Comparison of ENCODE assay signal across 8 mouse cellular contexts in the genomic region with DNA sequence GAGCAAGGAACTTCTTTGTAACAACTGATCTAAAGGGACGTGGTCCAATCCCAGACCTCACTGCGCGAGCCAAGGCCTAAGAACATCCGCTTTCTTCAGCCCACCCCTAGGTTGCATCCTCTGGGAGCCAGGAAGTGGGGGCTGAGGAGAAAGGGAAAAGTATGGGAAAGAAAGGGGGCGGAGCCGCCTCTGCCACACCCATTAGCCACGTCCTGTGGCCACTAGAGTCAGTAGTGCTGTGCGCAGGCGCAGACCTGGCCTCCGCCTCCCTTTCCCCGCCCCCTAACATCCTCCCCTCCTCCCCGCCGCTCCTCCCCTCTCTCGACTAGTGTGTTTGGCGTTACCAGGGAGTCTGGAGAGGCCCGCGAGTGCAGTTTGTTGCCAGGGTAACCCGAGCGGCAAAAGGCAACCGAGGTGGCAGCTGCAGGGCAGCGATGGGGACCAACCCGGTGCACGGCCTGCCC. TPM values are rescaled to one million over a fixed set of nuclear protein-coding genes. Genes with fewer than 3 reads are reported as not detected.
DNase-seq lines count a peak whose midpoint lies in the region; ATAC-seq and TF ChIP-seq lines count a peak whose summit lies in the region.

A gene (plus strand): TSS at position 327 of the 464 bp plus-strand sequence.

- no peak within 1 kb of the TSS for H3K4me3 ChIP-seq in C2C12 (ENCODE audit: insufficient read depth, poor library complexity, severe bottlenecking)
- peak within 1 kb of the TSS; percentile 60 for H3K4me3 ChIP-seq in erythroblast, embryonic 14.5 days (replicated peaks)
- H3K4me3 ChIP-seq in heart, embryonic 11.5 days (ENCODE audit: low read depth, low read length) = peak within 1 kb of the TSS; percentile 57
- peak within 1 kb of the TSS; percentile 66 for H3K4me3 ChIP-seq in kidney, embryonic 15.5 days (replicated peaks)
- H3K4me3 ChIP-seq in limb, embryonic 15.5 days = peak within 1 kb of the TSS; percentile 67
- H3K4me3 ChIP-seq in midbrain, postnatal 0 days (ENCODE audit: low read depth, low read length) = peak within 1 kb of the TSS; percentile 50

- H3K79me3 ChIP-seq in C2C12 (ENCODE audit: low read depth) = no peaks in the 10 kb centered on the region

- ATAC-seq in heart, embryonic 11.5 days (replicated peaks; ENCODE audit: insufficient number of reproducible peaks, low FRiP score, low TSS enrichment) = peak; percentile 94
- ATAC-seq in kidney, embryonic 15.5 days (replicated peaks; ENCODE audit: low FRiP score) = peak; percentile 98
- ATAC-seq in limb, embryonic 15.5 days (ENCODE audit: insufficient number of reproducible peaks, low FRiP score, low TSS enrichment, low read depth) = peak; percentile 98
- peak; percentile 98 for ATAC-seq in midbrain, postnatal 0 days (ENCODE audit: low FRiP score)

- peaks cover 12% of the 10 kb centered on the region for H3K4me1 ChIP-seq in erythroblast, embryonic 14.5 days (ENCODE audit: control insufficient read depth)
- H3K4me1 ChIP-seq in heart, embryonic 11.5 days (ENCODE audit: control insufficient read depth, insufficient read depth, low read length) = peaks cover 3% of the 10 kb centered on the region; the same call in 1 of the 2 replicates
- H3K4me1 ChIP-seq in kidney, embryonic 15.5 days = peaks cover 12% of the 10 kb centered on the region
- H3K4me1 ChIP-seq in limb, embryonic 15.5 days = peaks cover 11% of the 10 kb centered on the region
- H3K4me1 ChIP-seq in midbrain, postnatal 0 days (ENCODE audit: insufficient read depth, low read length) = no peaks in the 10 kb centered on the region

- peak within 1 kb of the TSS; percentile 84 for H3K4me2 ChIP-seq in heart, embryonic 11.5 days
- peak within 1 kb of the TSS; percentile 86 for H3K4me2 ChIP-seq in kidney, embryonic 15.5 days
- H3K4me2 ChIP-seq in limb, embryonic 15.5 days = peak within 1 kb of the TSS; percentile 74
- peak within 1 kb of the TSS; percentile 73 for H3K4me2 ChIP-seq in midbrain, postnatal 0 days (ENCODE audit: low read depth, low read length, poor library complexity, severe bottlenecking)

- H3K9me3 ChIP-seq in erythroblast, embryonic 14.5 days (ENCODE audit: control insufficient read depth, low read length) = no peaks in the 10 kb centered on the region
- H3K9me3 ChIP-seq in heart, embryonic 11.5 days (replicated peaks; ENCODE audit: control insufficient read depth, low read length) = no peaks in the 10 kb centered on the region
- no peaks in the 10 kb centered on the region for H3K9me3 ChIP-seq in kidney, embryonic 15.5 days (replicated peaks)
- no peaks in the 10 kb centered on the region for H3K9me3 ChIP-seq in limb, embryonic 15.5 days
- no peaks in the 10 kb centered on the region for H3K9me3 ChIP-seq in midbrain, postnatal 0 days (ENCODE audit: low read length)

- H3K27ac ChIP-seq in heart, embryonic 11.5 days (ENCODE audit: low read depth, low read length) = 0 out of 2 replicates have a peak within 1 kb of the TSS, but pooled peaks have one; percentile 50
- H3K27ac ChIP-seq in kidney, embryonic 15.5 days = peak within 1 kb of the TSS; percentile 73
- peak within 1 kb of the TSS; percentile 81 for H3K27ac ChIP-seq in limb, embryonic 15.5 days
- peak within 1 kb of the TSS; percentile 81 for H3K27ac ChIP-seq in midbrain, postnatal 0 days (ENCODE audit: low read depth, low read length)

- H3K27me3 ChIP-seq in C2C12 (ENCODE audit: control insufficient read depth, insufficient read depth, insufficient read length) = no peaks in the 10 kb centered on the region
- no peaks in the 10 kb centered on the region for H3K27me3 ChIP-seq in erythroblast, embryonic 14.5 days (ENCODE audit: control insufficient read depth)
- no peaks in the 10 kb centered on the region for H3K27me3 ChIP-seq in heart, embryonic 11.5 days (ENCODE audit: control insufficient read depth, insufficient read depth, low read length)
- no peaks in the 10 kb centered on the region for H3K27me3 ChIP-seq in kidney, embryonic 15.5 days
- H3K27me3 ChIP-seq in limb, embryonic 15.5 days = no peaks in the 10 kb centered on the region
- no peaks in the 10 kb centered on the region for H3K27me3 ChIP-seq in midbrain, postnatal 0 days (ENCODE audit: insufficient read depth, low read length)

- peak within 1 kb of the TSS; percentile 41 for H3ac ChIP-seq in C2C12 (ENCODE audit: control insufficient read depth, insufficient read length, low read depth)

- no peaks in the 10 kb centered on the region for H3K36me3 ChIP-seq in C2C12 (ENCODE audit: control insufficient read depth, insufficient read depth)
- H3K36me3 ChIP-seq in erythroblast, embryonic 14.5 days (ENCODE audit: control insufficient read depth) = no peaks in the 10 kb centered on the region
- H3K36me3 ChIP-seq in heart, embryonic 11.5 days (ENCODE audit: control insufficient read depth, insufficient read depth, low read length) = no peaks in the 10 kb centered on the region
- no peaks in the 10 kb centered on the region for H3K36me3 ChIP-seq in kidney, embryonic 15.5 days
- no peaks in the 10 kb centered on the region for H3K36me3 ChIP-seq in limb, embryonic 15.5 days
- no peaks in the 10 kb centered on the region for H3K36me3 ChIP-seq in midbrain, postnatal 0 days (ENCODE audit: insufficient read depth, low read length)

- H3K9ac ChIP-seq in heart, embryonic 11.5 days (ENCODE audit: low read depth, low read length) = peak within 1 kb of the TSS; percentile 65
- peak within 1 kb of the TSS; percentile 52 for H3K9ac ChIP-seq in kidney, embryonic 15.5 days
- H3K9ac ChIP-seq in limb, embryonic 15.5 days = peak within 1 kb of the TSS; percentile 62
- peak within 1 kb of the TSS; percentile 72 for H3K9ac ChIP-seq in midbrain, postnatal 0 days (replicated peaks; ENCODE audit: low read length, poor library complexity, severe bottlenecking)

- TF ChIP-seq CTCF in C2C12 (IDR thresholded peaks at IDR 0.05; ENCODE audit: control insufficient read depth, insufficient read depth, insufficient read length) = no peak
- TF ChIP-seq CTCF in midbrain, postnatal 0 days (IDR thresholded peaks at IDR 0.05) = peak; percentile 13; the same call in 1 of the 2 replicates

- no peaks in the 10 kb centered on the region for H3K79me2 ChIP-seq in C2C12 (ENCODE audit: control insufficient read depth, insufficient read depth)

- WGBS in heart, embryonic 11.5 days (ENCODE audit: insufficient replicate concordance) = under 1% methylated on average over 22 of the region's 23 CpGs
- 2% methylated on average over 18 of the region's 23 CpGs for WGBS in kidney, embryonic 15.5 days
- WGBS in limb, embryonic 15.5 days = 1% methylated on average over 21 of the region's 23 CpGs
- WGBS in midbrain, postnatal 0 days = 2% methylated on average over 22 of the region's 23 CpGs

- peak; percentile 90 for DNase-seq in brain, embryonic 18.5 days (ENCODE audit: low read depth, low spot score)
- DNase-seq in midbrain, postnatal 0 days (ENCODE audit: low spot score) = peak; percentile 97
- peak; percentile 58 to 66 for DNase-seq in spleen, postnatal 14 days (ENCODE audit: low spot score in 2 of 2)

TF ChIP-seq in C2C12, 6 proteins besides CTCF, POLR2A, EP300 and RAD21:
- no peak for TF ChIP-seq MAX (IDR thresholded peaks at IDR 0.05)
- no peak for TF ChIP-seq CEBPB (IDR thresholded peaks at IDR 0.05; ENCODE audit: low read depth)
- TF ChIP-seq FOSL1 (IDR thresholded peaks at IDR 0.05; ENCODE audit: insufficient read depth, low read length, poor library complexity, severe bottlenecking) = no peak
- TF ChIP-seq MYOG (IDR thresholded peaks at IDR 0.05; ENCODE audit: control insufficient read depth, extremely low read depth, insufficient read length) = no peak
- no peak for TF ChIP-seq USF1 (IDR thresholded peaks at IDR 0.05; ENCODE audit: low read depth)
- TF ChIP-seq MYOD1 (IDR thresholded peaks at IDR 0.05; ENCODE audit: control insufficient read depth, insufficient read length, low read depth) = no peak

RNA-seq across cellular contexts. Expression of the gene that starts here (rescaled TPM):
- polyA plus RNA-seq in C2C12 (2012; fragmentation: generic; extraction: Trizol) = 0.09 TPM
- polyA plus RNA-seq in erythroblast, embryonic 14.5 days (2012) = not detected in 2 replicates
- 0.66 and 1.3 TPM in 2 replicates for polyA plus RNA-seq in heart, embryonic 11.5 days (2014; fragmentation: Nextera tagmentation; extraction: Ambion mirVana)
- 2.4 and 3.2 TPM in 2 replicates for polyA plus RNA-seq in kidney, embryonic 15.5 days (2015; fragmentation: Nextera tagmentation; extraction: Ambion mirVana)
- 2.9 and 3.4 TPM in 2 replicates for polyA plus RNA-seq in limb, embryonic 15.5 days (2015; fragmentation: Nextera tagmentation; extraction: Ambion mirVana)
- 1.1 and 15.6 TPM in 2 replicates for total RNA-seq in midbrain, postnatal 0 days (2014; rRNA removed)
- polyA plus RNA-seq in midbrain, postnatal 0 days (2015; fragmentation: Nextera tagmentation; extraction: Ambion mirVana) = 1.5 and 1.6 TPM in 2 replicates
